Mouse (Mus musculus): ENCODE results near the gene Slc9a9. TPM values are rescaled to one million over a fixed set of nuclear protein-coding genes. Genes with fewer than 3 reads are reported as not detected.

Gene Slc9a9
- total and polyA plus RNA-seq, 2 experiments from 2014 or later = 6.0 to 6.7 TPM

DNA sequence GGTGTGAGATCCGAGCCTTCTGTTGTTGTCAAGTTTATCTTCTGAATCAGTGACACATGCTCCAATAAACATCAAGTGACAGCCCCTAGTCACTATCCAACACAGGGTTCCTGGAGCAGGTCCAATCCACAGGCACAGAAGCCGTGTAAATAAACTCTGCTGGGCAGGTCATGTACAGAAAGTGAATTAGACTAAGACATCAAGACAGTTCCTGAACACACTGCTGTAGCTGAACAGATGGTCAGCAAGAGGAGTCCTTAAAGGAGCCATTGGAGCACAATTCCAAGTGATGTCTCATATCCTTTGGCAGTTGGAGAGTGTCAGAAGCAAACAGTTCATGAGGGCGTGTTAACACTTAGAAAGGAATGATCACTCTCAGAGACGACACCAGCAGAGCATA, 103.6 kb downstream of the Slc9a9 start:
- ATAC-seq (ENCODE audit: low FRiP score) = peak; percentile 38; the same call in 1 of the 2 replicates
- Histone ChIP-seq H3K4me3 (ENCODE audit: low read depth, low read length) (no peak overlapping the region), H3K4me2 (ENCODE audit: low read depth, low read length, poor library complexity, severe bottlenecking) (no peak overlapping the region), H3K36me3 (ENCODE audit: insufficient read depth, low read length) (no peaks in the 10 kb centered on the region), H3K9me3 (ENCODE audit: low read length) (no peaks in the 10 kb centered on the region), H3K27me3 (ENCODE audit: insufficient read depth, low read length) (no peaks in the 10 kb centered on the region), H3K27ac (ENCODE audit: low read depth, low read length) (no peak overlapping the region), H3K9ac (replicated peaks; ENCODE audit: low read length, poor library complexity, severe bottlenecking) (no peak overlapping the region), H3K4me1 (ENCODE audit: insufficient read depth, low read length) (no peaks in the 10 kb centered on the region)
- 67% methylated on average over 4 of the region's 4 CpGs for WGBS
- DNase-seq (ENCODE audit: low spot score) = peak; percentile 79
- no peak for TF ChIP-seq CTCF (IDR thresholded peaks at IDR 0.05)

DNA sequence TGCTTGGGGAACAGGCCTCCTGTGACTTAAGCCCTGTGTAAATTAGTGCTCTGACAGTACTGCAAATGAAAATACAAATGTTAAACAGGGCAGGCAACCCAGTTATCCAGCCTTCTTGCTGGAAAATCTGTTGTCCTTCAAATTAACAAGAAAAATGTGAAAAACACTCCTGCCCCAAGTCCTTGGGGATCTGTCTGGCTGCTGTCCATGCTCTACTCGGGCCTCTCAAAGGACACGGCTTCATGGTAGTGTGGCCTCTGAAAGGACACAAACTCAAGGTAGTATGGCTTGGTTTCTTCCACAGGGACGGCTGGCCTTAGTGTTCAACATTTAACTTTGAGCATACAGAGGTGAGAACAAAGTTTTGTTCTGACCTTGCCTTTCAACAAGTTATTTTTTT, 118.6 kb downstream of the Slc9a9 start:
- H3K36me3 ChIP-seq (ENCODE audit: insufficient read depth, low read length) = no peaks in the 10 kb centered on the region
- H3K4me3 ChIP-seq (ENCODE audit: low read depth, low read length) = no peak overlapping the region
- H3K27me3 ChIP-seq (ENCODE audit: insufficient read depth, low read length) = no peaks in the 10 kb centered on the region
- H3K9me3 ChIP-seq (ENCODE audit: low read length) = no peaks in the 10 kb centered on the region
- DNase-seq (ENCODE audit: low spot score) = no peak
- no peak overlapping the region for H3K4me2 ChIP-seq (ENCODE audit: low read depth, low read length, poor library complexity, severe bottlenecking)
- H3K4me1 ChIP-seq (ENCODE audit: insufficient read depth, low read length) = no peaks in the 10 kb centered on the region
- no peak overlapping the region for H3K9ac ChIP-seq (replicated peaks; ENCODE audit: low read length, poor library complexity, severe bottlenecking)
- ATAC-seq (ENCODE audit: low FRiP score) = no peak
- no peak overlapping the region for H3K27ac ChIP-seq (ENCODE audit: low read depth, low read length)
- no peak for TF ChIP-seq CTCF (IDR thresholded peaks at IDR 0.05)
- 91% methylated on average over 3 of the region's 3 CpGs for WGBS

DNA sequence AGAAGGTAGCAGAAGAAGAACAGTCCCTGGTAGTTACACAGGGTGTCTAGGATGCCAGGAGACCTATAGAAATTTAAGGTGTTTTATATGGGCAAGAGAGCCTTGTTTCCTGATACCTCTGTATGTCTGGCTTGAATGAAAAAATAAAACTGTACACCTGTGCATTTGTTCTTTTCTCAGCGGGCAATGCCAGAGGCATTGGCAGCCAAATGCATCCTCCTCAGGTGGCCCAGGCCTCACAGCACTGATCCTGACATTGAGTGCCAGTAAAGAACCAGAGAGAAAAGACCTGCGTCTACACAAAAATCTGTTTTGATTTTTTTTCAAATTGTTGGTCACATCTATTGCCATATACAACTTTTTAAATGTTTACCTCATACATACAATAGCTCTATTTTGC, 121.3 kb downstream of the Slc9a9 start:
- no peak overlapping the region for H3K27ac ChIP-seq (ENCODE audit: low read depth, low read length)
- no peak overlapping the region for H3K9ac ChIP-seq (replicated peaks; ENCODE audit: low read length, poor library complexity, severe bottlenecking)
- TF ChIP-seq CTCF (IDR thresholded peaks at IDR 0.05) = no peak
- ATAC-seq (ENCODE audit: low FRiP score) = no peak
- no peak overlapping the region for H3K4me2 ChIP-seq (ENCODE audit: low read depth, low read length, poor library complexity, severe bottlenecking)
- H3K4me1 ChIP-seq (ENCODE audit: insufficient read depth, low read length) = no peaks in the 10 kb centered on the region
- H3K27me3 ChIP-seq (ENCODE audit: insufficient read depth, low read length) = no peaks in the 10 kb centered on the region
- H3K36me3 ChIP-seq (ENCODE audit: insufficient read depth, low read length) = no peaks in the 10 kb centered on the region
- no peaks in the 10 kb centered on the region for H3K9me3 ChIP-seq (ENCODE audit: low read length)
- no peak overlapping the region for H3K4me3 ChIP-seq (ENCODE audit: low read depth, low read length)
- DNase-seq (ENCODE audit: low spot score) = no peak
- WGBS = 90% methylated on average over 2 of the region's 2 CpGs

DNA sequence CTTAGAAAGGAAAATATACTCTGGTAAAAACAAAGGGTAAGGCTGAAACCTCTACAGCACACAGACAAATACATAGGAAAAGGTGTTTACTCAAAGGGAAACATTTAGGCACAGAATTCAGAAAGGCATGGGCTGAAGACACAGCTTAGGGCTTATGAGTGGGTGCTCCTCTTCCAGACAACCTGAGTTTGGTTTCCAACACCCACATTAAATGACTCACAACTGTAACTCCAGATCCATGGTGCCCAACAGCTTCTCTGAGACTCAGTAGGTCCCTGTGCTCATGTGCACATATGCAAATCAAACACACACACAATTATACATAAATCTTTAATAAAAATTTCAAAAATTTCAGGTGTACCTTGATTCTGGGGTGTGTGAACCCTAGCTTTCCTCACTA, 133.4 kb downstream of the Slc9a9 start:
- H3K4me2 ChIP-seq (ENCODE audit: low read depth, low read length, poor library complexity, severe bottlenecking) = no peak overlapping the region
- no peak for DNase-seq (ENCODE audit: low spot score)

DNA sequence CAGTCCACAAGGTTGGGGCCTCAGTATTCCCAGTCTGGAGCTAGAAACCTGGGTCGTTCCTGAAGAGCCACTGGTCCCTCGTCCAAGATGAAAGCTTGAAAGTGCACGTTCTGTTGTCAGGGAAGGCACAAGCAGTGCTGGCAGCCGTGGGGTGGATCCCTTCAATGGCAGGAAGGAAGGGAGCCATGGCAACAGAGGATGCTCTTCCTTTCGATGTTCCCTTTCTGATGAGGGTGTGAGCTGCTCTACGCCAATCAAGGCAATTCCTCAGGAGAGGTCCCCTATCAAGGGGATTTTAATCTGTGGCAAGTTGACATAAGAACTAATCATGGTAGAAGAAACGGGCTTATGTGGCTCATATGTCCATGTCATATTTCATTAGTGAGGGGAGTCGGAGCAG, 135.8 kb downstream of the Slc9a9 start:
- DNase-seq (ENCODE audit: low spot score) (peak; percentile 5), ATAC-seq (ENCODE audit: low FRiP score) (no peak)
- no peaks in the 10 kb centered on the region for H3K27me3 ChIP-seq (ENCODE audit: insufficient read depth, low read length)

More for the DNA sequence above, 133.4 kb downstream of the Slc9a9 start:
- no peak for ATAC-seq (ENCODE audit: low FRiP score)
- Histone ChIP-seq H3K27me3 (ENCODE audit: insufficient read depth, low read length) (no peaks in the 10 kb centered on the region), H3K9ac (replicated peaks; ENCODE audit: low read length, poor library complexity, severe bottlenecking) (no peak overlapping the region), H3K9me3 (ENCODE audit: low read length) (no peaks in the 10 kb centered on the region), H3K27ac (ENCODE audit: low read depth, low read length) (no peak overlapping the region), H3K4me3 (ENCODE audit: low read depth, low read length) (no peak overlapping the region), H3K4me1 (ENCODE audit: insufficient read depth, low read length) (no peaks in the 10 kb centered on the region), H3K36me3 (ENCODE audit: insufficient read depth, low read length) (no peaks in the 10 kb centered on the region)
- no peak for TF ChIP-seq CTCF (IDR thresholded peaks at IDR 0.05)

DNA sequence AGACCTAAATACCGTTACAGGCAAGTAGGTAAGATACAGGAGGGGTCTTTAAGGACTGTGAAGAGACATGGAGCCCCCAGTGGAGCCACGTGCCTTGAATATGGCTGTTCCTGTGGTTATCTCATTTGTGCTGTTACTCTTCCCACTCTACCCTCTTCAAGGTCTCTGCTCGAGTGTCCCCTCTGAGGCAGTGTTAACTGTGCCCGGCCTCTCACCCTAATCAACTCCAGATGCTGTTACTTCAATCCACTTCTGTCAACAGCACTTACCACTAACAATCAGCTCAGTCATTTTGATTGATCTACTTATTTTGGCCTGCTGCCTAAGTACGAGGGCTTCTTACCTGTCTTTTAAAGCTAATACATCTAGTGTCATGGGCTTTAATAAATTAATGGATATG, 145.8 kb downstream of the Slc9a9 start:
- WGBS = 84% methylated on average over 5 of the region's 5 CpGs
- Histone ChIP-seq H3K27ac (ENCODE audit: low read depth, low read length) (no peak overlapping the region), H3K36me3 (ENCODE audit: insufficient read depth, low read length) (no peaks in the 10 kb centered on the region), H3K9ac (replicated peaks; ENCODE audit: low read length, poor library complexity, severe bottlenecking) (no peak overlapping the region), H3K4me3 (ENCODE audit: low read depth, low read length) (no peak overlapping the region), H3K9me3 (ENCODE audit: low read length) (no peaks in the 10 kb centered on the region), H3K4me1 (ENCODE audit: insufficient read depth, low read length) (no peaks in the 10 kb centered on the region), H3K4me2 (ENCODE audit: low read depth, low read length, poor library complexity, severe bottlenecking) (no peak overlapping the region), H3K27me3 (ENCODE audit: insufficient read depth, low read length) (no peaks in the 10 kb centered on the region)
- no peak for ATAC-seq (ENCODE audit: low FRiP score)
- TF ChIP-seq CTCF (IDR thresholded peaks at IDR 0.05) = no peak
- no peak for DNase-seq (ENCODE audit: low spot score)

More for the DNA sequence above, 135.8 kb downstream of the Slc9a9 start:
- WGBS = 57% methylated on average over 8 of the region's 8 CpGs
- H3K27ac ChIP-seq (ENCODE audit: low read depth, low read length) = no peak overlapping the region
- H3K4me1 ChIP-seq (ENCODE audit: insufficient read depth, low read length) = no peaks in the 10 kb centered on the region
- H3K4me2 ChIP-seq (ENCODE audit: low read depth, low read length, poor library complexity, severe bottlenecking) = no peak overlapping the region
- no peak for TF ChIP-seq CTCF (IDR thresholded peaks at IDR 0.05)
- H3K9ac ChIP-seq (replicated peaks; ENCODE audit: low read length, poor library complexity, severe bottlenecking) = no peak overlapping the region
- H3K9me3 ChIP-seq (ENCODE audit: low read length) = no peaks in the 10 kb centered on the region
- H3K36me3 ChIP-seq (ENCODE audit: insufficient read depth, low read length) = no peaks in the 10 kb centered on the region
- H3K4me3 ChIP-seq (ENCODE audit: low read depth, low read length) = no peak overlapping the region
